Mouse (Mus musculus): ENCODE measurements around the gene Cttnbp2nl. TPM values are rescaled to one million over a fixed set of nuclear protein-coding genes. Genes with fewer than 3 reads are reported as not detected.

Gene Cttnbp2nl
- polyA plus RNA-seq, 1 experiment, result 2.2 TPM

DNA sequence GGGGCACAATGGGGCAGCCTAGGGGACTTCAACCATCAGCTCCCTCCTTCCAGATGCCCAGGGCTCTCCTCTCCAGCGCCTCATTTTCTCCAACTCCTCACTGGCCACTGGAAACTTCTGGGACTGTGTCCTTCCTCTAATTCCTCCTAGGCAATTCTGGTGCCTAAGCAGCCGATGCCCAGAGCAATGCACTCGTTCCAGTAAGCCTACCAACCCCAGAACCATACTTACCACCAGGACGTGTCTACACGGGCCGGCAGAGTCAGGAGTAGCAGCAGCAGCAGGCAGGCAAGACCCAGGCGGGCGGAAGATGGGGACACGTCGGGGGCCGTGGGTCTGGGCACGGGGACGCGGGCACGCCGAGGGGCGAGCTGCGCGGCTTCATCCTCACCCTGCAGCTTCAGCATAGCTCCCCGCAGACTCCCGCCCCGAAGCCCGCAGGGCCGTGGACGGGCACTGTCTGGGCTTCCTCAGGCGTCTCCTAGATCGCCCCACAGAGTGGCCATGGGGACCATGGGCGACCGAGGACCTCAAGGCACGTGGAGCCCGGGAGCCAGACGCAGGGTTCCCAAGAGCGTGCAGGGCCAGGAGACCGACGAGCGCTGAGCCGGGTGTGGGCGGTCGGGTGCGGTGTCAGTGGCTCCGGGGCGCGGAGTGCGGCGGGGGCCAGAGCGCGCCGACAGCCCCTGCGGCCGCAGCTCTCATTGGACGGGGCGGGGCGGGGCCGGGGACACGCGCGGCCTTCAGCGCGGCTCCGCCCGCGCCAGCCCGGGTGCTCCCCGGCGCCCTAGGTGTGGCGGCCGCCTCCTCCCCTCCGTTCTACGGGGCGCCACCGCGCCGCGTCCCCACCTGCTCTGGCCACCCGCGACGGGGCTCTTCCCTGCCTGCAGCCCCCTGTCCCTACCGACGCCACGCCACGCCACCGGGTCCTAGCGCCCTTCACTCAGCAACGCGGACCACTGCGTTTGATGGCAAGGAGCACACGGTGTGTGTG is 91.6 kb downstream of the Cttnbp2nl start, which contains the start of gene Wnt2b:
Gene Wnt2b (minus strand): TSS at position 856 of the 994 bp plus-strand sequence.
- H3K27me3 ChIP-seq (replicated peaks), result peaks cover 82% of the 10 kb centered on the region
- H3K36me3 ChIP-seq (replicated peaks; ENCODE audit: low read length), result peaks cover 2% of the 10 kb centered on the region
- no peaks in the 10 kb centered on the region for H3K9me3 ChIP-seq
- H3K4me3 ChIP-seq (replicated peaks), result peak within 1 kb of the TSS; percentile 92
- H3K4me1 ChIP-seq, result peaks cover 50% of the 10 kb centered on the region
- TF ChIP-seq GATA1 (IDR thresholded peaks at IDR 0.05; ENCODE audit: borderline replicate concordance, low read length), result no peak
- TF ChIP-seq FLI1 (IDR thresholded peaks at IDR 0.05; ENCODE audit: low read length), result no peak

DNA sequence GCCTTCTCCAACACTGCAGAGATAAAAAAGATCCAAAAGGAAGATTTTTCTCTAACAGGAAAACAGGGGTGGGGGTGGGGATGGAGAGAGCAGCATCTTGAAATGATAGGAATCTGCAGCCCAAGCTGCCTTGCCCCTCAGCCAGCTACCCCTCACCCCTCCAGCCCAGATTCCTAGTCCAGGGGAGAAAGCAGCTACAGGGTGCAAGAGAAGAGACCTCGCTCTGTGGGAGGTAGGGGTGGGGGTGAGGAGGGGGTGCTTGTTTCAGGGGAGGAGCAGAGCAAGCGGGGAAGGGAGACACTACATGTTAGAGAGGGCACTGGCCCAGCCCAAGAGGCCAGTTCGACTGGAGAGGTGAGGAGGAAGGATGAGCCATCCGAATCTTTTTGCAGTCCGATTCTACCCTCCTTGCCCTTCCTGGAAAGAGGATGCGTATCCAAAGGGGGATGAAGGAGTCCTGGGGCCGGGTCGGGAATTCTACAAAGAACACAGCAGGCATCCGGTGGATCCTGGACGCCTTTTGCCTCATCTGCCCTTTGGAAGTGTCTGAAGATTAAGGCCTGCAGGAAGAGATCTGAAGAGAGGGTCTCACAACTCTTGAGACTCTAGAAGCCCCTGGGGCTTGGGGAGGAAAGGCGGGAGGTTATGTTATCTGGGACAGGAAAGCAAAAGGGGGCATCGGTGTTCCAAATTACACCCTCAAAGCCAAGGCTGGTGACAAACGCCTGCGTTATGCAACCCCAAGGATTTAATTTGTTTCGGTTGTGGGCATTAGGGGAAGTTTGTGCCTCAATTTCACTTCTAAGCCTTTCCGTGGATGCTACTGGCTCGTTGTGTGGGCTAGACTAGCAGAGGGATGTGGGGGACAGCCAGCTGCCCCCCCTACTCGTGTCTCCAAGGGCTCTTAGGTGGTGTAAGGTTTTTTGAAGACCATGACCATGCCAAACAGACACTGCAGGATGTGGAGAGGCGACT is 92.6 kb downstream of the Cttnbp2nl start:
- H3K4me3 ChIP-seq (replicated peaks), result no peak overlapping the region
- no peak for TF ChIP-seq FLI1 (IDR thresholded peaks at IDR 0.05; ENCODE audit: low read length)
- TF ChIP-seq GATA1 (IDR thresholded peaks at IDR 0.05; ENCODE audit: borderline replicate concordance, low read length), result no peak
- H3K4me1 ChIP-seq, result peaks cover 44% of the 10 kb centered on the region
- peaks cover 72% of the 10 kb centered on the region for H3K27me3 ChIP-seq (replicated peaks)
- H3K36me3 ChIP-seq (replicated peaks; ENCODE audit: low read length), result peaks cover 8% of the 10 kb centered on the region
- H3K9me3 ChIP-seq, result no peaks in the 10 kb centered on the region

DNA sequence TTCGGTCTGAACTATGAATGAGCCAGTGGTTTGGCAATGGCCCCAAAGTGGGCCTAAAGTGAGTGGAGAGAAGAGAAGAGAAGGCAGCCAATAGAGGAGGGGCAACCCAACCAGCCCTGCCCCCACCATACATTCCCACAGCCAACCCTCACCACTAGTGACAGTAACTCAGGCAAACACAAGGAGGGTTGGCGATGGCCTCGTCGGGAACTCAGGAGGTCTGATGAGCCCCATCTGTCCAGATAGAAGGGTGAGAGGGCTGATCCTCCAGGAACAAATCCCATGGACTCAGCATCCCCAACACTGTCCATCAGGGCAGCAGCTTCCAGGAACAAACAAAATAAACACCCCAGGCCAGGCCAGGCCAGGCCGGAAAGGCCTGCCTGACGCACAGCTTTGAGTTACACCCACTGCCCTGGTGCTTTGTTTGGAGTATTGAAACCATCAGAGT is 96.8 kb downstream of the Cttnbp2nl start:
- Histone ChIP-seq H3K36me3 (replicated peaks; ENCODE audit: low read length) (peaks cover 42% of the 10 kb centered on the region), H3K9me3 (no peaks in the 10 kb centered on the region), H3K4me1 (peaks cover 13% of the 10 kb centered on the region), H3K4me3 (replicated peaks) (no peak overlapping the region), H3K27me3 (replicated peaks) (peaks cover 31% of the 10 kb centered on the region)
- TF ChIP-seq GATA1 (IDR thresholded peaks at IDR 0.05; ENCODE audit: borderline replicate concordance, low read length) (no peak), FLI1 (IDR thresholded peaks at IDR 0.05; ENCODE audit: low read length) (no peak)

DNA sequence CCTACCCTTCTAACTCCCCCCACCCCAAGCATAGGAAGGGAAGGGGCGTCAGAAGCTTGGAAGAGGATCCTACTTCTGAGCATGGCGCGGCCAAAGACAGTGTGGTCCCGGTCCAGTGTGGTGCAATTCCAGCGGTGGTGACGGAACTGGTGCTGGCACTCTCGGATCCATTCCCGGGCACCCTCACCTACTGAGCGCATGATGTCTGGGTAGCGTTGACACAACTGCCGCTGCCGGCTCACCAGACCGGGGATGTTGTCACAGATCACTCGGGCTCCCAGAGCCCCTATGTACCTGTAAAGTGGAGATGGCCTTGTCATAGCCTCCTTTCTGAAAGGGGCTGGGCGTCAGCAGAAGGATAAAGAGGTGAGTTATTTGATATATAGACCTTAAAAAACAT is 98.4 kb downstream of the Cttnbp2nl start:
- Histone ChIP-seq H3K36me3 (replicated peaks; ENCODE audit: low read length) (peaks cover 56% of the 10 kb centered on the region), H3K4me3 (replicated peaks) (no peak overlapping the region), H3K9me3 (no peaks in the 10 kb centered on the region), H3K4me1 (no peaks in the 10 kb centered on the region), H3K27me3 (replicated peaks) (peaks cover 15% of the 10 kb centered on the region)
- TF ChIP-seq GATA1 (IDR thresholded peaks at IDR 0.05; ENCODE audit: borderline replicate concordance, low read length), result no peak
- TF ChIP-seq FLI1 (IDR thresholded peaks at IDR 0.05; ENCODE audit: low read length), result no peak

DNA sequence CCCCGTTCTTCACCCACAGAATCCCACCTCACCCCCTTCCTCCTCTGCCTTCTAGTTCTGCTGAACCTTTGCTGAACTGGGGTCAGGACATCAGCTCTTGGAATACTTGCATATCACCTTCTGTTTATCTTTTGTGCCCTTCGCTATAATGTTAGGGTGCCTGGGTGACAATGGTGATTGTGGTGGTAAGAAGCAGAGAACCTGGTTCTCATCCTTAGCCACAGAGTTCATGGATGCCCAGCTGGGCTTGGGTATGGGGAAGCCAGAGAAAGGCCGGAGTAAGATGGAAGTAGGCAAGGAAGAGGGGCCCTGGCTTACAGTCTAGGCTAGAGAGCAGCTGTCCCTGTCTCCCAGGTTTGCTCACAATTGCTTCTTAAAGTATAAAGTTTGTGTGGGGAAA is 98.8 kb downstream of the Cttnbp2nl start:
- H3K4me3 ChIP-seq (replicated peaks), result no peak overlapping the region
- peaks cover 57% of the 10 kb centered on the region for H3K36me3 ChIP-seq (replicated peaks; ENCODE audit: low read length)
- TF ChIP-seq FLI1 (IDR thresholded peaks at IDR 0.05; ENCODE audit: low read length) (no peak), GATA1 (IDR thresholded peaks at IDR 0.05; ENCODE audit: borderline replicate concordance, low read length) (no peak)
- H3K9me3 ChIP-seq, result no peaks in the 10 kb centered on the region
- peaks cover 13% of the 10 kb centered on the region for H3K27me3 ChIP-seq (replicated peaks)
- no peaks in the 10 kb centered on the region for H3K4me1 ChIP-seq

DNA sequence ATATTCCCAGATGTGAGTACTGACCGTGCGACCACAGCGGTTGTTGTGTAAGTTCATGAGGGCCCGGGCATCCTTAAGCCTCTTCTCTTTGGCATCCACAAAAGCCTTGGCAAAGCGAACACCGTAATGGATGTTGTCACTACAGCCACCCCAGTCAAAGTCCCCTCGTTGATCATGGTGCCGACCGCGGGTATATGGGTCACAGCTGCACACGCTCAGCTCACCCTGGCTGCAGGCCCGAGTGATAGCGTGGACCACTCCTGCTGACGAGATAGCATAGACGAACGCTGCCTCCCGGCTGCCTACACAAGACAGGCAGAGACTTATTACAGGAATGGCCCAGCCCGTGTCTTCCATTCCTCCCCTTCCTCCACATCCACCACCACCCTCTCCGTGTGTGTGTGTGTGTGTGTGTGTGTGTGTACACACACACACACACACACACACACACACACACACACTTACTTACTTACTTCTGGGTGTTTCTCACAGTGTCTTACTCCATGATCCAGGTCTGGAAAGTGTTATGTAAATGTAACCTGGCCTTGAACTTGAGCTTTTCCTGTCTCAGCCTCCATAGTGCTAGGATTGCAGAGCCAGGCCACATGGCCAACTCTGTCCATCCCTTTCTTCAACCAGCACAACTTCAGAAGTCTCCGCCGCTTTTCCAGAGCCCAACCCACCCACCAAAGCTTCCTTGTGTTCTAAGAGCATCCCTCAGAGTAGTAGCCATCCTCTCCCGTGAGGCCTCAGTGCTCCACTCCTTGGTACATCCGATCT is 99.9 kb downstream of the Cttnbp2nl start:
- H3K4me1 ChIP-seq, result no peaks in the 10 kb centered on the region
- H3K27me3 ChIP-seq (replicated peaks), result peaks cover 4% of the 10 kb centered on the region
- TF ChIP-seq FLI1 (IDR thresholded peaks at IDR 0.05; ENCODE audit: low read length), result no peak
- H3K9me3 ChIP-seq, result no peaks in the 10 kb centered on the region
- H3K4me3 ChIP-seq (replicated peaks), result no peak overlapping the region
- peaks cover 66% of the 10 kb centered on the region for H3K36me3 ChIP-seq (replicated peaks; ENCODE audit: low read length)

Other genes starting within 250 kb of the Cttnbp2nl start
- 38.5 and 66.3 TPM in 2 replicates for gene Mov10, start 234.6 kb downstream of the Cttnbp2nl start, polyA plus RNA-seq (2012; ENCODE audit: insufficient read depth, low replicate concordance)
- gene St7l, start 189.1 kb downstream of the Cttnbp2nl start, polyA plus RNA-seq (2012; ENCODE audit: insufficient read depth, low replicate concordance), result 3.0 and 4.4 TPM in 2 replicates
- 3.3 and 9.4 TPM in 2 replicates for gene Capza1, start 188.6 kb downstream of the Cttnbp2nl start, polyA plus RNA-seq (2012; ENCODE audit: insufficient read depth, low replicate concordance)
- gene Wnt2b, start 91.2 kb downstream of the Cttnbp2nl start, polyA plus RNA-seq (2012; ENCODE audit: insufficient read depth, low replicate concordance), result not detected in 2 replicates
- not detected in 2 replicates for gene 4930564D02Rik, start 13.7 kb upstream of the Cttnbp2nl start, polyA plus RNA-seq (2012; ENCODE audit: insufficient read depth, low replicate concordance)